Mouse (Mus musculus): ENCODE data around the gene Bbs9.
"Not testable (repeated sequence)": the region's sequence is repeated elsewhere in the genome, so short reads cannot be mapped to it uniquely, and the experiment has no call there.

The Bbs9 gene

GRCm38 (mm10) chr9:22848800-22849199 is 373.3 kb downstream of the Bbs9 start:
- DNase-seq (ENCODE audit: low spot score in 2 of 2) = no peak

DNA sequence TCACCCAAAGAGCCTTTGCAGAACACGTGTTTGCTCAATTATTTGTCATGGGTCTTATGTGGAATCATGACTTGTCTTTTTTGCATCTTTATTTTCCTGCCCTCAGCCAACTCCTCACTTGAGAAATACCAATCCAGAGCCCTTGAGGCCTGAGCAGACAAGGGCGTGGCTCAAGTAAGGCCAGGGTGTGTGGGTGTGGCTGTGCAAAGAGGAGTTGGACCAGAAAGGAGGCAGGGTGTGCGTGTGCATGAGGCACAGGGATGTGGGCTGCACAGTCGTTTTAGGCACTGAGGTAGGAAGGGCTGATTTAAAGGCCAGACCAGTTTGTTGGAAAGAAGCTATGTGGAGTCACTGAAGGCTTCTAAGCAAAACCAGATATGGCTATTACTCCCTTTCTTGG is 373.7 kb downstream of the Bbs9 start:
- DNase-seq (ENCODE audit: low spot score in 2 of 2) = no peak

DNA sequence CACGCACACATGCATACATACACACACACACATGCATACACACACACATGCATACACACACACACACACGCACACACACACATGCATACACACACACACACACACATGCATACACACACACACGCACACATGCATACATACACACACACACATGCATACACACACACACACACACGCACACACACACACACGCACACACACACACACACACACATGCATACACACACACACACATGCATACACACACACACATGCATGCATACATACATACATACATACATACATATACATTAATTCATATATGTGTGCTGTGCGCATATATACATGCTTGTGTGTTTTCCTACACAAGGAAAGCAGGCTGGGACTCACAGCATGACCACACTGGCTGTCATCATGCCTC is 393.6 kb downstream of the Bbs9 start:
- not testable (repeated sequence) for DNase-seq (ENCODE audit: low spot score in 2 of 2)

DNA sequence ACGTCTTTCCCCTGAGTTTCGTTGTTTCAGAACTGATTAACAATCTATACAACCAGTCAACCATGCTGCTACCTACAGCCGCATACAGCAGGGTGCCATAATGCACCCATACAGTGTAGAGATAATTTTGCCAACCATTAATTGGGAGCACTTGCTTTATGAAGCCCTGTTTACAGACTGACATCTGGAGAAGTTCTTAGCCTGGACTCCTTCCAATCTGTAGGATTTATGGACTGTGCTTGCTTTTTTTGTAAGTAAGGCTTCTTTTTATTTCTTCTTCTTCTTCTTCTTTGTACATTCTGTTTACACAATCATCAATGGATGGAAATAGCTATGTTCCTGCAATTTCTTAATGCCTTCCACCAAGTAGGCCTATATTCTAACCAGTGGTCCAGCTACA is 395.1 kb downstream of the Bbs9 start:
- no peak for DNase-seq (ENCODE audit: low spot score in 2 of 2)

- no peak for DNase-seq (ENCODE audit: low spot score in 2 of 2)
Observed at GRCm38 (mm10) chr9:22875231-22875630, 399.7 kb downstream of the Bbs9 start.

DNA sequence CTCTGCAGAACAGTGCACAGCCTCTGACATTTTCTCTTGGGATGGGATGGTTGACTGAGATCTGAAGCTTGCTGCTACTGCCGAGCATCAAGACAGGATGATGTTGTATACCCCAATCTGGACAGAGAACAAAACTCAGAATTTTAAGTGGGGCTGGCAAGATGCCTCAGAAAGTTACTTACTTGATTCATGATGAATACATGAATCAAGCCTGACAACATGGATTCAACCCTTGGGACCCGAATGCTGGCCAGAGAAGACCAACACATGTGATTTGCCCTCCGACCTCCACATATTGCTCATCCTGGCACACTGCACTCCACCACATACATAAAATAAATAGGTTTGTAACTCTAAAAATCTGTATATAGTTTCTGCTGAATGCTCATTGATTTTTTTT is 403.8 kb downstream of the Bbs9 start:
- DNase-seq (ENCODE audit: low spot score in 2 of 2) = no peak

- no peak for DNase-seq (ENCODE audit: low spot score in 2 of 2)
Observed at GRCm38 (mm10) chr9:22886351-22886750, 410.8 kb downstream of the Bbs9 start.

DNA sequence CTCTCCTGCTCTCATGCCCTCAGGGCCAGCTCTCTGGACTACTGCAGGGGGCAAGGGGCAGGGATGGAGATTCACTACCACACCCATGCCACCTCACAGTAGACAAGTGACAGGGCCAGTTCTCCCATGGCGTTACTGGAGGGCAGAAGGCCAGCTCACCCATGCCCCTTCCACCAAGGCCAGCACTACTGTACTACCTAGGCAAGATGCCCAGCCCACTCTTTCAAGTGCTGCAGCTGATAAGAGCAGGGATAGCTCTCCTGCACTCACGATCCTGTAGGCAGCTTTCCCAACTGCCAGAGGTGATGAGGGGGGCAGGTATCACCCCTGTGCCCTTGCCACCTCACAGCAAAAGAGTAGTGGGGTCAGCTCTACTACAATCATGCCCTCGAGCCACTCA is 429.9 kb downstream of the Bbs9 start:
- DNase-seq (ENCODE audit: low spot score in 2 of 2) = no peak

DNA sequence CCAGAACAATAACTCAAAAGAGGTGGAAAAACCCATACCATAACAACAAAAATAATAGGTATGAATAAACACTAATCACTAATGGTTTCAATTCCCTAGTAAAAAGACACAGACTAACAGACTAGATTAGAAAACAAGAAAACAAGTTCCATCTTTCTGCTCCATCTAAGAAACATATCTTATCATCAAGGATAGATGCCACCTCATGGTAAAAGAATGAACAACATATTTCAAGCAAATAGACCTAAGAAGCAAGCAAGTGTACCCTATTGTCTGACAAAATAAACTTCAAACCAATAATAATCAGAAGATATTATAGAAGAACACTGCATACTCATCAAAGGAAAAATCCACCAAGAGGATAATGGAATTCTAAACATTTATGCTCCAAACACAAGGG is 441.3 kb downstream of the Bbs9 start:
- DNase-seq (ENCODE audit: low spot score in 2 of 2) = no peak

DNA sequence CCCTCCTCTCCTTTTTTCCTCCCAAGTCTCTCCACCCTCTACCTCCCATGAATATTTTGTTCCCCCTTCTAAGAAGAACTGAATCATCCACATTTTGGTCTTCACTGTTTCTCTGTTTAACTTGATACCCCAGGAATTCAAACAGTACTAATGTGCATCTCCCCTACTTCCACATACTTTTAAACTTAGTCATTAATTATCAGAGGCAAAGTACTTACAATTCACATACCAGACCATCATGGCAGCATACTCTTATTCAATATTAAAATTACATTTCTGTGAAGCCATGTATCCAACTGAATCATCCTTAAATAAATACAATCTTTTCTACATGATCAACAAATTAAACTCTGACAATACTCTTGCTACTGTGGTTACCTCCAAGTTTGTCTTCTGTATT is 460.1 kb downstream of the Bbs9 start:
- DNase-seq (ENCODE audit: low spot score in 2 of 2) = no peak
